Mouse (Mus musculus) adrenal gland, postnatal 14 days (tissue): ENCODE data around the gene Hoxb3. TPM values are rescaled to one million over a fixed set of nuclear protein-coding genes. Genes with fewer than 3 reads are reported as not detected.

Experiments
- DNase-seq: peaks from one replicate; pipeline ENCODE4 v3.0.0; 2021; ENCODE audit warnings: mixed read lengths
- total RNA-seq: library from RNA; stranded (reverse); gene quantifications from 2 replicates; pipeline ENCODE4 v1.2.3, GENCODE M21; 2021

Gene Hoxb3
- total RNA-seq, 1 experiment from 2014 or later: 17.1 TPM

- peak; percentile 69 for DNase-seq
Observed at GRCm38 (mm10) chr11:96352691-96353521, 29.8 kb downstream of the Hoxb3 start.

GRCm38 (mm10) chr11:96353522-96353841 is 30.4 kb downstream of the Hoxb3 start:
- DNase-seq: peak; percentile 57

DNA sequence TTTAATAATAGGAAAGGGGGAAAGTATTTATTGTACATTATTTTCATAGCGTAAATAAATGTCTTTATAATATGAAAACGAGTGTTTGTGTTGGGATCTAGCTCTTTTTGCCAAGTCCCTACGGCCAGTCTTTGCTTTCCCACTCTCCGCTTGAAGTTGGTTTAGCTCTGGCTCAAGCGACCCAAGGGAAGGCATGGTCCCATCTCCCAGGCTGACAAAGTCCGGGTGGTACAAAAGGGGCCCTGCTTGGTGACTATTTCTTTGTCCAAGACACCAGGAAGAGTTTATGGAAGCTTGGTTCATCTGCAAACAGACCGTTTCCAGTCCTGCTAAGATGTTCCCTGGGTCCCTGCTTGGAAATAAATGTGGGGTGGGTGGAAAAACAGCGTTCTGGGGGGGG is 30.8 kb downstream of the Hoxb3 start:
- peak; percentile 46 for DNase-seq

GRCm38 (mm10) chr11:96354376-96354775 is 31.2 kb downstream of the Hoxb3 start:
- DNase-seq: peak; percentile 77

- DNase-seq: no peak
Observed at GRCm38 (mm10) chr11:96354801-96355311, 31.7 kb downstream of the Hoxb3 start.

GRCm38 (mm10) chr11:96363807-96364206 is 40.7 kb downstream of the Hoxb3 start:
- no peak for DNase-seq

GRCm38 (mm10) chr11:96365441-96366091 is 42.4 kb downstream of the Hoxb3 start, which contains the start of gene Hoxb1:
Gene Hoxb1 (plus strand): TSS chr11:96365752.
- DNase-seq: no peak

- DNase-seq: no peak
Observed at GRCm38 (mm10) chr11:96366092-96367041, 43.2 kb downstream of the Hoxb3 start.

- DNase-seq: no peak
Observed at GRCm38 (mm10) chr11:96367141-96367540, 44.0 kb downstream of the Hoxb3 start.

DNA sequence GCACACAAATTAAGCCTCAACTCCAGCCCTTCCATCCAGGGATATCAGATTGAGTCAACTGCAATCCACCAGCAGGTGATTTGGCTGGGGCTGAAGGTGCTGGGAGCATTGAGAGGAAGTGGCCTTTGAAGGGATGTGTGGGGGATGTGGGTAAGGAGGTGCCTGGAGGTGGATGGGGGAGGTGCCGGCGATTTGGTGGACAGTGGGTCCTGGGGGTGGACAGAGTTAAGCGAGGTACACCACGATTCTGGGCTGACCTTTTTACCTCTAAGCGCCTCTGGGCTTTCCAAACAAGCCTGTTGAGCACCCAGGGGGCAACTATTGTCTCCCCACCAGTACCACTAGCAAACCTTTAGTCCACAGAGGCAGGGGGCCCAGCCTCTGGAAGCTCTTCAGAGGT is 45.6 kb downstream of the Hoxb3 start:
- DNase-seq: no peak

- no peak for DNase-seq
Observed at GRCm38 (mm10) chr11:96369140-96369539, 46.0 kb downstream of the Hoxb3 start.

GRCm38 (mm10) chr11:96371726-96372125 is 48.6 kb downstream of the Hoxb3 start:
- no peak for DNase-seq

GRCm38 (mm10) chr11:96372519-96372918 is 49.4 kb downstream of the Hoxb3 start:
- no peak for DNase-seq

DNA sequence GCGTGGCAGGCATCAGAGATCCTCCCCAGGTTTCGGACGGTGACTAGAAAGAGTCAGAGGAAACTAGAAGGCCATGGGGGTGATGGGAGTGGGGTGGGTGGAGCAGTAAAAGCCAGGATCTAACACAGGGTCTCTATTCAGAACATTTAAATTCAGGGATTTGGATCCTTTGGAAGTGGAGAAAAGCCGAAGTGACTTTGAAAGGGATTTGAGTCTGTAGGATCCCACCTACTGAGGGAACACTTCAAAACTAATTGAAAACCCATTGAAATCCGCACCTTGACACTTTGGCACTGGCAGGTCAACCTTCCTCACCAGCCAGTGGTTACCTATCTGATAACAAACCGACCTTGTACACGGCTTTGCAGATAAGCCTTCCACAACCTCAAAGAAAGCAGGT is 51.7 kb downstream of the Hoxb3 start:
- DNase-seq: no peak

DNA sequence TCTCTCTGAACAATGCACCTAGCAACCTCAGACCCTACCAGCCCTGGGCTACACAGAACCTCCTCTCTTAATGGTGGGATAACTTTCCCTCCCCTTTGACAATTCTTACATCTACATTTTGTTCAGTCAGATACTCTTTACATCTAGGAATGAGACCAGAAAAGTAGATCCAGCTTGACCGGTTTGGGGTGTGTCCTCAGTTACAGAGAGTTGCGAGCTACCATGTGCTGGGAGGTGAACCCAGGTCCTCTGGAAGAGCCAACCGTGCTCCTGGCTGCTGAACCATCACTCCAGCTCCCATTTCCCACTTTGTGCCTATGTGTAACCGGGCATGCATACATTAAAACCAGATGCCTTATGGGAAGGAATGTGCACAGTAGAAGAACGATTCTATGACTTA is 60.3 kb downstream of the Hoxb3 start:
- no peak for DNase-seq

GRCm38 (mm10) chr11:96387635-96388034 is 64.5 kb downstream of the Hoxb3 start:
- no peak for DNase-seq

DNA sequence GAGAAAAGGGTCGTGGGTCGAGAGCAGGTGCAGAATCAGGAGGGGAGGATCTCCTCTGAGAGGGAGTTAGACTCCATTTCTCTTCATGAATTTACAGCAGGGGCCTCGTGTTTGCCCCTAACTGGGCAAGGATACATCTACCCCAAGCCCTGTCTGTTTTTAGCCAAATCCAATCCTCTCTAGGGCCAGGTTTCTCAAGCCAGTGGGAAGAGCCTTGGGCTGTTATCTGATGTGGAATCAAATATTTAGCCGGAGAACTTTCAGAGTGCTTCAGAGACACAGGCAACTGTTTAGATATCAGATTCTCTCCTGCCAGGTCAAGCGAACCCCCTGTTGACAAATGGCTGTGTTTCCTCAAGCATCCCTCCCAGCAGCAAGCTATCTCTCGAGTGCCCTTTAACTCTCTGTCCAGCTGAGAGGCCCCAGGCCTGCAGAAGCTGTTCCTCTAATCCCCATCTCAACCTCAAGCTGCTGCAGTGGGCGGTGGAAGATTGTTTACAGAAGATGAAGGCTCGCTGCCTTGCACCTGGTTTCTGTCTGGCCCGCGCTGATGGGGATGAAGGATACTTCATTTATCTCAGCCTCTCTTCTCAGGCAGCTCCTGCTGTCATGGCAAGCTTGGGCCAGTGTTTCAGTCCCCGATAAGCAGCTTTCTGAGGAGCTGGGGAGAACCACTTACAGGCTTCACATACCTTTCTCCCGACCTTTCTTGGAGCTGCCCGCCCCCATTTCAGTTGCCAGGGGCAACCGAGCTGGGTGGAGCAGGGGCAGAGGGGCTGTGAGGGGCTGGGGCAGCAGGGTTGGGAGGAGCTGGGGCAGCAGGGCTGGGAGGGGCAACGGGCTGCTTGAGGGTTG is 73.9 kb downstream of the Hoxb3 start:
- no peak for DNase-seq
